Mouse (Mus musculus) MEL (cell line): ENCODE data around the gene Kcnj1.

ENCODE experiments used
- CTCF ChIP-seq, 3 experiments: IDR thresholded peaks in 2 of 3; conservative IDR thresholded peaks in 1 of 3; 2 replicates each; pipeline ENCODE4 v1.5.1; 2011 to 2012; ENCODE audit warnings: low read length in 3 of 3, low read depth in 2 of 3, mild to moderate bottlenecking in 2 of 3, improper control_type of control experiment in 1 of 3, inconsistent platforms in 1 of 3, mixed read lengths in 1 of 3, moderate library complexity in 1 of 3; ENCODE audit not compliant: control insufficient read depth in 1 of 3, insufficient read depth in 1 of 3, poor library complexity in 1 of 3, severe bottlenecking in 1 of 3
- ETS1 ChIP-seq: IDR thresholded peaks from 2 replicates; pipeline ENCODE4 v1.6.1; 2012; ENCODE audit warnings: low read depth, mild to moderate bottlenecking, inconsistent platforms, low read length, improper control_type of control experiment, moderate library complexity
- JUND ChIP-seq: IDR thresholded peaks from 2 replicates; pipeline ENCODE4 v1.6.1; 2011; ENCODE audit warnings: low read depth, mild to moderate bottlenecking, improper control_type of control experiment, low read length
- KAT2A ChIP-seq: conservative IDR thresholded peaks from 2 replicates; pipeline ENCODE4 v1.6.1; 2012; ENCODE audit warnings: low read depth, low read length, improper control_type of control experiment, inconsistent platforms
- POLR2A ChIP-seq, 2 experiments: IDR thresholded peaks; 2 replicates each; pipeline ENCODE4 v1.6.1; 2011 to 2012; ENCODE audit warnings: low read length in 2 of 2, mild to moderate bottlenecking in 2 of 2, control low read depth in 1 of 2, improper control_type of control experiment in 1 of 2, low read depth in 1 of 2, moderate library complexity in 1 of 2; ENCODE audit not compliant: control insufficient read depth in 1 of 2, insufficient read depth in 1 of 2, poor library complexity in 1 of 2
- POLR2AphosphoS5 ChIP-seq: IDR thresholded peaks from 2 replicates; pipeline ENCODE4 v1.6.1; 2012; ENCODE audit warnings: low read depth, borderline replicate concordance, mild to moderate bottlenecking, inconsistent platforms, low read length, moderate library complexity, mixed read lengths
- SIN3A ChIP-seq: IDR thresholded peaks from 2 replicates; pipeline ENCODE4 v1.6.1; 2012; ENCODE audit warnings: low read length, improper control_type of control experiment, inconsistent platforms
- TAL1 ChIP-seq: IDR thresholded peaks from 2 replicates; pipeline ENCODE4 v1.6.1; 2012; ENCODE audit warnings: mild to moderate bottlenecking, inconsistent platforms, low read length, moderate library complexity, mixed read lengths
- TBP ChIP-seq: IDR thresholded peaks from 2 replicates; pipeline ENCODE4 v1.8.0; 2011; ENCODE audit warnings: low read depth, low read length, improper control_type of control experiment
- UBTF ChIP-seq: IDR thresholded peaks from 2 replicates; pipeline ENCODE4 v1.6.1; 2012; ENCODE audit warnings: low read depth, mild to moderate bottlenecking, inconsistent platforms, low read length, improper control_type of control experiment, moderate library complexity, borderline replicate concordance; ENCODE audit not compliant: insufficient read depth
- USF2 ChIP-seq, 2 experiments: IDR thresholded peaks; 2 replicates each; pipeline ENCODE4 v1.6.1; 2011 to 2012; ENCODE audit warnings: improper control_type of control experiment in 2 of 2, low read length in 2 of 2, borderline replicate concordance in 1 of 2, inconsistent platforms in 1 of 2, low read depth in 1 of 2, mild to moderate bottlenecking in 1 of 2; ENCODE audit not compliant: insufficient read depth in 1 of 2
- ZMIZ1 ChIP-seq: IDR thresholded peaks from 2 replicates; pipeline ENCODE4 v1.6.1; 2012; ENCODE audit warnings: low read depth, mild to moderate bottlenecking, inconsistent platforms, low read length, improper control_type of control experiment, moderate library complexity
- ZNF384 ChIP-seq: IDR thresholded peaks from 2 replicates; pipeline ENCODE4 v1.6.1; 2012; ENCODE audit warnings: low read depth, mild to moderate bottlenecking, inconsistent platforms, low read length, improper control_type of control experiment

GRCm38 (mm10) chr9:32411507-32411906, 39.2 kb downstream of the Kcnj1 start:
- TF ChIP-seq KAT2A: no peak
- no peak for TF ChIP-seq UBTF
- TF ChIP-seq POLR2A (IDR thresholded peaks at IDR 0.05; ENCODE audit: control insufficient read depth in 1 of 2, insufficient read depth in 1 of 2, low read depth in 1 of 2, low read length in 2 of 2, poor library complexity in 1 of 2): no peak
- no peak for TF ChIP-seq ZNF384
- TF ChIP-seq CTCF (IDR thresholded peaks at IDR 0.05 in 2 of 3, conservative IDR thresholded peaks at IDR 0.05 in 1 of 3; ENCODE audit: control insufficient read depth in 1 of 3, insufficient read depth in 1 of 3, low read depth in 2 of 3, low read length in 3 of 3, poor library complexity in 1 of 3, severe bottlenecking in 1 of 3): no peak
- TF ChIP-seq TBP: no peak
- no peak for TF ChIP-seq ZMIZ1
- no peak for TF ChIP-seq SIN3A
- no peak for TF ChIP-seq ETS1
- no peak for TF ChIP-seq USF2 (IDR thresholded peaks at IDR 0.05; ENCODE audit: borderline replicate concordance in 1 of 2, insufficient read depth in 1 of 2, low read depth in 1 of 2, low read length in 2 of 2)
- TF ChIP-seq POLR2AphosphoS5: no peak
- no peak for TF ChIP-seq JUND
- no peak for TF ChIP-seq TAL1
